Mouse (Mus musculus) neural tube, embryonic 15.5 days (tissue): Measurements from ENCODE around the gene Amigo3. TPM values are rescaled to one million over a fixed set of nuclear protein-coding genes. Genes with fewer than 3 reads are reported as not detected.

Experiments
- ATAC-seq: fragments of 200-750 bp; cut with Nextera tagmentation; 2 replicates; pipeline ENCODE4 v1.8.0; 2017; ENCODE audit warnings: mild to moderate bottlenecking, moderate TSS enrichment, moderate library complexity; ENCODE audit not compliant: low FRiP score
- H3K27ac ChIP-seq: fragments of 300-500 bp; sonication (generic); replicated peaks from 2 replicates; pipeline ENCODE4 v1.5.1; 2015; ENCODE audit warnings: mild to moderate bottlenecking, inconsistent platforms
- H3K27me3 ChIP-seq: fragments of 300-500 bp; sonication (generic); replicated peaks from 2 replicates; pipeline ENCODE4 v1.6.1; 2015; ENCODE audit warnings: inconsistent platforms
- H3K36me3 ChIP-seq: fragments of 300-500 bp; sonication (generic); 2 replicates; pipeline ENCODE4 v1.6.1; 2015; ENCODE audit warnings: inconsistent platforms
- H3K4me1 ChIP-seq: fragments of 300-500 bp; sonication (generic); 2 replicates; pipeline ENCODE4 v1.6.1; 2015; ENCODE audit warnings: inconsistent platforms
- H3K4me2 ChIP-seq: fragments of 300-500 bp; sonication (generic); 2 replicates; pipeline ENCODE4 v1.6.1; 2015; ENCODE audit warnings: inconsistent platforms, mild to moderate bottlenecking, moderate library complexity
- H3K4me3 ChIP-seq: fragments of 300-500 bp; sonication (generic); replicated peaks from 2 replicates; pipeline ENCODE4 v1.5.1; 2015; ENCODE audit warnings: mild to moderate bottlenecking, inconsistent platforms
- H3K9ac ChIP-seq: fragments of 300-500 bp; sonication (generic); replicated peaks from 2 replicates; pipeline ENCODE4 v1.6.1; 2015; ENCODE audit warnings: mild to moderate bottlenecking, inconsistent platforms
- H3K9me3 ChIP-seq: fragments of 300-500 bp; sonication (generic); replicated peaks from 2 replicates; pipeline ENCODE4 v1.6.1; 2016; ENCODE audit warnings: inconsistent platforms
- WGBS: fragments of 180-500 bp; shearing (Covaris S2); methylation state at CpG from one replicate; pipeline ENCODE4 v1.1.7; 2015; ENCODE audit warnings: mixed read lengths; 5-methylcytosine and 5-hydroxymethylcytosine counted together
- polyA plus RNA-seq: library from polyadenylated mRNA; unstranded; fragments of >200 nt; fragmentation: Nextera tagmentation; extraction: Ambion mirVana; gene quantifications from 2 replicates; pipeline ENCODE4 v1.2.1, GENCODE M21; 2015

Amigo3 gene
- polyA plus RNA-seq, 1 experiment from 2014 or later = 2.2 TPM

GRCm38 (mm10) chr9:108067900-108068299, 14.9 kb downstream of the Amigo3 start:
- H3K36me3 ChIP-seq = peaks cover 31% of the 10 kb centered on the region
- no peaks in the 10 kb centered on the region for H3K9me3 ChIP-seq
- no peak overlapping the region for H3K27ac ChIP-seq
- H3K4me2 ChIP-seq = no peak overlapping the region
- H3K27me3 ChIP-seq = no peaks in the 10 kb centered on the region
- ATAC-seq = peak; percentile 46
- no peak overlapping the region for H3K9ac ChIP-seq
- no peak overlapping the region for H3K4me3 ChIP-seq
- no peaks in the 10 kb centered on the region for H3K4me1 ChIP-seq
- 18% methylated on average over 8 of the region's 8 CpGs for WGBS

GRCm38 (mm10) chr9:108069007-108069406, 16.0 kb downstream of the Amigo3 start:
- Histone ChIP-seq H3K36me3 (peaks cover 30% of the 10 kb centered on the region), H3K4me1 (no peaks in the 10 kb centered on the region), H3K27ac (no peak overlapping the region), H3K9me3 (no peaks in the 10 kb centered on the region), H3K4me2 (no peak overlapping the region), H3K27me3 (no peaks in the 10 kb centered on the region), H3K9ac (no peak overlapping the region), H3K4me3 (no peak overlapping the region)
- no peak for ATAC-seq
- WGBS = 90% methylated on average over 9 of the region's 9 CpGs

GRCm38 (mm10) chr9:108069529-108069928, 16.6 kb downstream of the Amigo3 start:
- Histone ChIP-seq H3K4me3 (no peak overlapping the region), H3K27me3 (no peaks in the 10 kb centered on the region), H3K9ac (no peak overlapping the region), H3K4me2 (no peak overlapping the region), H3K27ac (no peak overlapping the region), H3K4me1 (no peaks in the 10 kb centered on the region), H3K36me3 (peaks cover 26% of the 10 kb centered on the region), H3K9me3 (no peaks in the 10 kb centered on the region)
- WGBS = 94% methylated on average over 7 of the region's 7 CpGs
- no peak for ATAC-seq

DNA sequence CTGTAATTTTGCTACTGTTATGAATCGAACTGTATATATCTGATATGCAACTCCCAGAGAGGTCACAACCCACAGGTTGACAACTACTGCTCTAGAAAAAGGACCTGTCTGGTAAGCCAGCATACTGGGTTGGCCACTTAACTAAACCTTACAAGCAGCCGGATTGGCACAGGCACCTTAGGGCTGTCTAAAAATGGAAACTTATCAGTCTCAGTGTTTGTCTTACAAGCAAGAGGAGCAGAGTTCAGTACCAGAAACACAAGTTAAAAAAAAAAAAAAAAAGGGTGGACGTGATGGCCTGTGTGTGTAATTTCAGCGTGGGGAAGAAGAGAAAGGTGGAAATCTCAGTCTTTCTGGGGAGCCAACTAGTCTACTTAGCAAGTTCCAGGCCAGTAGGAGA, 18.8 kb downstream of the Amigo3 start:
- ATAC-seq = no peak
- no peaks in the 10 kb centered on the region for H3K27me3 ChIP-seq
- H3K9ac ChIP-seq = no peak overlapping the region
- H3K36me3 ChIP-seq = peaks cover 25% of the 10 kb centered on the region
- H3K4me1 ChIP-seq = no peaks in the 10 kb centered on the region
- no peak overlapping the region for H3K4me3 ChIP-seq
- 96% methylated on average over 4 of the region's 4 CpGs for WGBS
- H3K27ac ChIP-seq = no peak overlapping the region
- no peak overlapping the region for H3K4me2 ChIP-seq
- H3K9me3 ChIP-seq = no peaks in the 10 kb centered on the region

DNA sequence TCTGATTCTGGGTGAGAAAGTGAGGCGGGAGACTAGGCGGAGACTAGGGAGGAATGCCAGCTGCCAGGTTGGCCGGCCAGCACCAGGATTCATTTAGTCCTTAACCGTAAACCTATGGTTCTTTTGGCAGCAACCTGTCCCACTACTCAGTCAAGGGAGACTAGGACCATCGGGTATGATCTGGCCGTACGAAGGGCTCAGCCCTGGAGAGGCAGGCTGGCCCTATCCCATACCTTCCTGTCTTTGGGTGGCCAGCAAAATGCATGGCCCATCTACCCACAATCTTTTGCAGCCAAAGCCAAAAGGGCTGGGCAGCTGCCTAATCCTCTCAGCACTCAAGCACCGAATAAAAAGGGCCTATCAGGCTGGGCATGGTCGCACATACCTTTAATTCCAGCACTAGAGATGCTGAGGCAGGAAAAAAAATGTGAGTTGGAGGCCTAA, 19.5 kb downstream of the Amigo3 start:
- WGBS = 78% methylated on average over 9 of the region's 9 CpGs
- Histone ChIP-seq H3K4me2 (no peak overlapping the region), H3K36me3 (peaks cover 23% of the 10 kb centered on the region), H3K4me3 (no peak overlapping the region), H3K27ac (no peak overlapping the region), H3K9me3 (no peaks in the 10 kb centered on the region), H3K27me3 (no peaks in the 10 kb centered on the region), H3K9ac (no peak overlapping the region), H3K4me1 (no peaks in the 10 kb centered on the region)
- no peak for ATAC-seq

GRCm38 (mm10) chr9:108073141-108073930, 20.4 kb downstream of the Amigo3 start:
- Histone ChIP-seq H3K4me1 (peaks cover 8% of the 10 kb centered on the region), H3K27ac (no peak overlapping the region), H3K27me3 (no peaks in the 10 kb centered on the region), H3K4me2 (no peak overlapping the region), H3K36me3 (peaks cover 22% of the 10 kb centered on the region), H3K9me3 (no peaks in the 10 kb centered on the region), H3K9ac (no peak overlapping the region), H3K4me3 (no peak overlapping the region)
- 64% methylated on average over 7 of the region's 7 CpGs for WGBS
- ATAC-seq = no peak

DNA sequence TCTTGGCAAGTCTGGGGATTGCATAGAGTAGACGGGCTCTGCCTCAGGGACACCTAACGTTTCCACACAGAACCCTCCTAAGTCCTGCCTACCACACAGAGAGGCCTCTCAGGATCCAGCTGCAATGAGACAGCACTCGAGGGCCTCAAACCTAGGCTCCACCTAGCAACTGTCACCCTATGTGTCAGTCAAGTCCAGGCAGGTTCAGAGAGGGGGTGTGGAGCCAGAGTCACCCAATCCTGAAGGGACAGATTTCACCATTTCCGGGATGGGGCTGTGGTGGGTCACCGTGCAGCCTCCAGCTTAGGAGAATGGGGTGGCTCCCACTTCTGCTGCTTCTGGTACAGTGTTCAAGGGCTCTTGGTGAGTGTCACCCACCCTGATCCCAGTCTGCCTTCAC, 27.2 kb downstream of the Amigo3 start, which contains the start of gene Mst1:
Gene Mst1, plus strand, starts transcription at position 269 of the 400 bp plus-strand sequence.
- Histone ChIP-seq H3K27ac (no peak within 1 kb of the TSS), H3K9ac (peak within 1 kb of the TSS; percentile 76), H3K27me3 (peaks cover 44% of the 10 kb centered on the region), H3K9me3 (no peaks in the 10 kb centered on the region), H3K36me3 (peaks cover 13% of the 10 kb centered on the region), H3K4me2 (peak within 1 kb of the TSS; percentile 92), H3K4me3 (peak within 1 kb of the TSS; percentile 61), H3K4me1 (peaks cover 29% of the 10 kb centered on the region)
- no peak for ATAC-seq
- 76% methylated on average over 5 of the region's 5 CpGs for WGBS

GRCm38 (mm10) chr9:108082549-108082948, 29.6 kb downstream of the Amigo3 start:
- Histone ChIP-seq H3K4me1 (peaks cover 29% of the 10 kb centered on the region), H3K27me3 (peaks cover 46% of the 10 kb centered on the region), H3K27ac (no peak overlapping the region), H3K4me3 (peak overlapping the region; percentile 19), H3K9me3 (no peaks in the 10 kb centered on the region), H3K4me2 (peak overlapping the region; percentile 45), H3K9ac (0 out of 2 replicates have a peak overlapping the region, but pooled peaks have one; percentile 15), H3K36me3 (peaks cover 37% of the 10 kb centered on the region)
- WGBS = 6% methylated on average over 19 of the region's 19 CpGs
- no peak for ATAC-seq

- peaks cover 41% of the 10 kb centered on the region for H3K36me3 ChIP-seq
- H3K9me3 ChIP-seq = no peaks in the 10 kb centered on the region
- peaks cover 46% of the 10 kb centered on the region for H3K27me3 ChIP-seq
- no peak for ATAC-seq
- H3K4me2 ChIP-seq = peak within 1 kb of the TSS; percentile 45
- peak within 1 kb of the TSS; percentile 19 for H3K4me3 ChIP-seq
- H3K27ac ChIP-seq = no peak within 1 kb of the TSS
- H3K4me1 ChIP-seq = peaks cover 24% of the 10 kb centered on the region
- H3K9ac ChIP-seq = 0 out of 2 replicates have a peak within 1 kb of the TSS, but pooled peaks have one; percentile 15
- WGBS = 35% methylated on average over 12 of the region's 12 CpGs
Observed at GRCm38 (mm10) chr9:108082988-108083431, 30.1 kb downstream of the Amigo3 start, which contains the start of gene Rnf123. Gene Rnf123, minus strand, starts transcription at chr9:108083346.

DNA sequence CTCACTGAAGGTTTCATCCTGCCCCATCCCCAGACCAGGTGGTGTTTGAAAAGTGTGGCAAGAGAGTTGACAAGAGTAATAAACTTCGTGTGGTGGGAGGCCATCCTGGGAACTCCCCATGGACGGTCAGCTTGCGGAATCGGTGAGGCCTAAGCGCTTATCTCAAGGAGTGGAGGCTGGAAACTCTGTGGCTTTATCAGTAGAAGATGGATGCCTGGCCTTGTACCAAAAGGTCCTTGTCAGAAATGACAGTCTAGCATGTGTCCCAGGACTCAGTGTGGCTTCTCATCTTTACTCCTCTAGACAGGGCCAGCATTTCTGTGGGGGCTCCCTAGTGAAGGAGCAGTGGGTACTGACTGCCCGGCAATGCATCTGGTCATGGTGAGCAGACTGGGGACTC, 30.6 kb downstream of the Amigo3 start:
- H3K9me3 ChIP-seq = no peaks in the 10 kb centered on the region
- 86% methylated on average over 6 of the region's 6 CpGs for WGBS
- no peak overlapping the region for H3K4me2 ChIP-seq
- H3K4me3 ChIP-seq = no peak overlapping the region
- peaks cover 19% of the 10 kb centered on the region for H3K4me1 ChIP-seq
- peaks cover 47% of the 10 kb centered on the region for H3K36me3 ChIP-seq
- no peak for ATAC-seq
- no peak overlapping the region for H3K27ac ChIP-seq
- H3K27me3 ChIP-seq = peaks cover 46% of the 10 kb centered on the region
- H3K9ac ChIP-seq = no peak overlapping the region

DNA sequence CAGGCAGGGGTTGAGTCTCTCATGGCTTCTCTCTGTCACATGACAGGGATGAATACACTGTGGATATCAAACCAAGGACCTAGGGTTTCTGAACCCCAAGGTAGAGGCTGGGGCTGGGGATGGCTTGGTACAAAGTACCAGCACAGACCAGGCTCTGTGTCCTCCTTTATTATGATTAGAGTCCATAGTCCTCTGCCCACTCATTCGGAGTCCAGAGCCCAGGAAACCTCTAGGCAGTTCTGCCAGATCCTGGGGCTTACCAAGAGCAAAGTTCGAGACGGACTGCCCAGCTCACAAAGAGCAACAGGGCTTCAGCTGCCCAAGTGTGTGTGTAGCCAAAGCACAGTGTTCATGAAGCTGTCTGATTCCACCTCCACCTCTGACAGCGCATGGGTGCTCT, 32.3 kb downstream of the Amigo3 start:
- ATAC-seq = no peak

DNA sequence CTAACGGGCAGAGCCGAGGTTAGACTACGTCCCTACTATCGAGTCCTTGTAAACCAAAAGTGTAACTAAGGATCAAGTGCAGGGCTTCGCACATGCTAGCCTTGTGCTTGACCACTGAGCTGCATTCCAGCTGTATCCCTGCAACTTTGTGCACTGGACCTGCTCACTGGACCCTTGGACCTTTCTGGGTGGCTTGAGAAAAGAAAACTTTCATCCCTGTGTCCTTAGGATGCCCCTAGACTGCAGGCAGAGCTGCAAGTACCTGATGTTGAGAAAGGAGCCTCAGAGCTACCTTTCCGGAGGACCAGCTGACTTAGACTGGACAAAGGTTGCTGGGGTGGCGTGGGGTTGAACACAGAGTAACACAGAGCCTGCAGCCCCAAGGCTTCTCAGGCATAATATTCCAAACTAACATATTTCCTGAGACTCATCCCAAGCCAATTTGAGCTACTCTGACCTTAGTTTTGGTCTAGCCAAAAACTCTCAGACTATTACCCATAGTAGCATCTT, 37.7 kb downstream of the Amigo3 start:
- H3K4me1 ChIP-seq = peaks cover 27% of the 10 kb centered on the region
- H3K9ac ChIP-seq = no peak overlapping the region
- H3K9me3 ChIP-seq = no peaks in the 10 kb centered on the region
- no peak overlapping the region for H3K27ac ChIP-seq
- WGBS = 97% methylated on average over 7 of the region's 7 CpGs
- ATAC-seq = no peak
- no peaks in the 10 kb centered on the region for H3K27me3 ChIP-seq
- peaks cover 69% of the 10 kb centered on the region for H3K36me3 ChIP-seq
- no peak overlapping the region for H3K4me3 ChIP-seq
- H3K4me2 ChIP-seq = no peak overlapping the region

More for the DNA sequence above, 32.3 kb downstream of the Amigo3 start:
- Histone ChIP-seq H3K4me2 (no peak overlapping the region), H3K36me3 (peaks cover 64% of the 10 kb centered on the region), H3K9me3 (no peaks in the 10 kb centered on the region), H3K27me3 (peaks cover 46% of the 10 kb centered on the region), H3K4me3 (no peak overlapping the region), H3K9ac (no peak overlapping the region), H3K4me1 (peaks cover 12% of the 10 kb centered on the region), H3K27ac (no peak overlapping the region)
- WGBS = 90% methylated on average over 4 of the region's 4 CpGs
